Mouse (Mus musculus) CH12.LX (cell line): Measurements from ENCODE around the gene Bglap3.

Experiments
- CTCF ChIP-seq, 2 experiments: IDR thresholded peaks in 1 of 2; conservative IDR thresholded peaks in 1 of 2; 2 replicates each; pipeline ENCODE4 v1.5.1; 2011 to 2012; ENCODE audit warnings: low read depth in 2 of 2, low read length in 2 of 2, improper control_type of control experiment in 1 of 2, inconsistent platforms in 1 of 2, mild to moderate bottlenecking in 1 of 2, moderate library complexity in 1 of 2
- EP300 ChIP-seq: IDR thresholded peaks from 2 replicates; pipeline ENCODE4 v1.6.1; 2011; ENCODE audit warnings: low read length, improper control_type of control experiment
- JUN ChIP-seq: IDR thresholded peaks from 2 replicates; pipeline ENCODE4 v1.6.1; 2011; ENCODE audit warnings: low read depth, mild to moderate bottlenecking, low read length, improper control_type of control experiment, moderate library complexity; ENCODE audit not compliant: insufficient read depth
- NELFE ChIP-seq: IDR thresholded peaks from 2 replicates; pipeline ENCODE4 v1.6.1; 2011; ENCODE audit warnings: low read depth, low read length, improper control_type of control experiment
- POLR2A ChIP-seq: IDR thresholded peaks from 2 replicates; pipeline ENCODE4 v1.6.1; 2011; ENCODE audit warnings: low read depth, mild to moderate bottlenecking, improper control_type of control experiment, low read length
- TBP ChIP-seq: conservative IDR thresholded peaks from 2 replicates; pipeline ENCODE4 v1.6.1; 2011; ENCODE audit warnings: low read depth, low read length, improper control_type of control experiment
- TCF12 ChIP-seq: IDR thresholded peaks from 2 replicates; pipeline ENCODE4 v1.6.1; 2014; ENCODE audit warnings: low read depth, mild to moderate bottlenecking, inconsistent platforms, low read length, improper control_type of control experiment
- USF1 ChIP-seq: IDR thresholded peaks from 2 replicates; pipeline ENCODE4 v1.6.1; 2014; ENCODE audit warnings: low read depth, mild to moderate bottlenecking, inconsistent platforms, low read length, improper control_type of control experiment
- USF2 ChIP-seq: conservative IDR thresholded peaks from 2 replicates; pipeline ENCODE4 v1.6.1; 2011; ENCODE audit warnings: low read depth, low read length, improper control_type of control experiment

GRCm38 (mm10) chr3:88334029-88334658 is 38.4 kb downstream of the Bglap3 start:
- TF ChIP-seq CTCF (conservative IDR thresholded peaks at IDR 0.05 in 1 of 2, IDR thresholded peaks at IDR 0.05 in 1 of 2; ENCODE audit: low read depth in 2 of 2, low read length in 2 of 2) (no peak), TCF12 (no peak), USF1 (no peak), EP300 (no peak), NELFE (no peak), JUN (no peak), USF2 (no peak), POLR2A (no peak), TBP (no peak)
